Mouse (Mus musculus) spleen, adult 18-20 months (tissue): ENCODE data around the gene Tnfsf9.

Experiments used
- DNase-seq, 2 experiments: peaks; one replicate each; pipeline ENCODE4 v3.0.0; 2022; ENCODE audit warnings: mixed read lengths in 2 of 2

Tnfsf9 gene

GRCm38 (mm10) chr17:57105181-57106034 is at the start of gene Tnfsf9:
Gene Tnfsf9, plus strand, starts transcription at chr17:57105325.
- peak in 1 of 2 experiments; percentile 35 for DNase-seq

GRCm38 (mm10) chr17:57056246-57056645 is 48.9 kb upstream of the Tnfsf9 start:
- DNase-seq = no peak

GRCm38 (mm10) chr17:57058891-57059485 is 46.1 kb upstream of the Tnfsf9 start, which contains the start of gene Crb3:
Gene Crb3, plus strand, starts transcription at chr17:57059105.
- no peak for DNase-seq

- peak; percentile 43 to 44 for DNase-seq
Observed at GRCm38 (mm10) chr17:57059486-57059977, 45.6 kb upstream of the Tnfsf9 start, which contains the start of gene Slc25a23. Gene Slc25a23, minus strand, starts transcription at chr17:57059863.

GRCm38 (mm10) chr17:57060231-57060801 is 44.8 kb upstream of the Tnfsf9 start:
- peak; percentile 93 to 97 for DNase-seq

- peak in 1 of 2 experiments; percentile 24 for DNase-seq
Observed at GRCm38 (mm10) chr17:57061069-57061468, 44.1 kb upstream of the Tnfsf9 start.

- DNase-seq = peak; percentile 54 to 56
Observed at GRCm38 (mm10) chr17:57062011-57062521, 43.1 kb upstream of the Tnfsf9 start.

- no peak for DNase-seq
Observed at GRCm38 (mm10) chr17:57062548-57062947, 42.6 kb upstream of the Tnfsf9 start.

- DNase-seq = no peak
Observed at GRCm38 (mm10) chr17:57063031-57063430, 42.1 kb upstream of the Tnfsf9 start.

- DNase-seq = no peak
Observed at GRCm38 (mm10) chr17:57066908-57067307, 38.2 kb upstream of the Tnfsf9 start.

GRCm38 (mm10) chr17:57070272-57070671 is 34.9 kb upstream of the Tnfsf9 start:
- DNase-seq = no peak

GRCm38 (mm10) chr17:57070699-57071098 is 34.4 kb upstream of the Tnfsf9 start:
- DNase-seq = no peak

GRCm38 (mm10) chr17:57076916-57077315 is 28.2 kb upstream of the Tnfsf9 start:
- no peak for DNase-seq

GRCm38 (mm10) chr17:57078336-57078735 is 26.8 kb upstream of the Tnfsf9 start, which contains the start of gene Dennd1c:
Gene Dennd1c, minus strand, starts transcription at chr17:57078514.
- DNase-seq = peak; percentile 65 to 67

- no peak for DNase-seq
Observed at GRCm38 (mm10) chr17:57079919-57080318, 25.2 kb upstream of the Tnfsf9 start.

- no peak for DNase-seq
Observed at GRCm38 (mm10) chr17:57081234-57081842, 23.8 kb upstream of the Tnfsf9 start.

GRCm38 (mm10) chr17:57082481-57082880 is 22.6 kb upstream of the Tnfsf9 start:
- DNase-seq = no peak

GRCm38 (mm10) chr17:57085970-57086757 is 19.0 kb upstream of the Tnfsf9 start:
- DNase-seq = no peak

- DNase-seq = no peak
Observed at GRCm38 (mm10) chr17:57087049-57087832, 17.9 kb upstream of the Tnfsf9 start, which contains the start of gene Tubb4a. Gene Tubb4a, minus strand, starts transcription at chr17:57087782.

GRCm38 (mm10) chr17:57094222-57094621 is 10.9 kb upstream of the Tnfsf9 start:
- DNase-seq = no peak
